Mouse (Mus musculus) forebrain, embryonic 16.5 days (tissue): ENCODE data around the gene Tiam1. TPM values are rescaled to one million over a fixed set of nuclear protein-coding genes. Genes with fewer than 3 reads are reported as not detected.

Experiments
- ATAC-seq: fragments of 200-750 bp; cut with Nextera tagmentation; 2 replicates; pipeline ENCODE4 v1.8.0; 2017; ENCODE audit warnings: mild to moderate bottlenecking, moderate library complexity
- H3K27ac ChIP-seq: fragments of 300-500 bp; sonication (generic); 2 replicates; pipeline ENCODE4 v1.5.1; 2014; ENCODE audit warnings: low read length, control low read depth
- H3K27me3 ChIP-seq: fragments of 300-500 bp; sonication (generic); replicated peaks from 2 replicates; pipeline ENCODE4 v1.6.1; 2014; ENCODE audit warnings: low read length; ENCODE audit not compliant: control insufficient read depth, insufficient read depth
- H3K36me3 ChIP-seq: fragments of 300-500 bp; sonication (generic); 2 replicates; pipeline ENCODE4 v1.6.1; 2014; ENCODE audit not compliant: control insufficient read depth, insufficient read depth
- H3K4me1 ChIP-seq: fragments of 300-500 bp; sonication (generic); replicated peaks from 2 replicates; pipeline ENCODE4 v1.6.1; 2014; ENCODE audit warnings: low read length; ENCODE audit not compliant: control insufficient read depth, insufficient read depth
- H3K4me2 ChIP-seq: fragments of 300-500 bp; sonication (generic); 2 replicates; pipeline ENCODE4 v1.6.1; 2014; ENCODE audit warnings: mild to moderate bottlenecking, low read length, control low read depth
- H3K4me3 ChIP-seq: fragments of 300-500 bp; sonication (generic); replicated peaks from 2 replicates; pipeline ENCODE4 v1.5.1; 2014; ENCODE audit warnings: mild to moderate bottlenecking, low read length, control low read depth
- H3K9ac ChIP-seq: fragments of 300-500 bp; sonication (generic); replicated peaks from 2 replicates; pipeline ENCODE4 v1.6.1; 2014; ENCODE audit warnings: low read depth, low read length, control low read depth
- H3K9me3 ChIP-seq: fragments of 300-500 bp; sonication (generic); 2 replicates; pipeline ENCODE4 v1.6.1; 2016; ENCODE audit warnings: low read length; ENCODE audit not compliant: control insufficient read depth
- WGBS: fragments of 180-500 bp; shearing (Covaris S2); extraction: QIAGEN DNeasy Blood & Tissue Kit; methylation state at CpG from one replicate; pipeline ENCODE4 v1.1.7; 2014; 5-methylcytosine and 5-hydroxymethylcytosine counted together
- polyA plus RNA-seq: library from polyadenylated mRNA; unstranded; fragments of >200 nt; fragmentation: Nextera tagmentation; extraction: Ambion mirVana; gene quantifications from 2 replicates; pipeline ENCODE4 v1.2.1, GENCODE M21; 2015

The Tiam1 gene
- polyA plus RNA-seq, 1 experiment from 2014 or later, result 29.5 TPM

- Histone ChIP-seq H3K27ac (no peak overlapping the region), H3K36me3 (no peaks in the 10 kb centered on the region), H3K4me3 (no peak overlapping the region), H3K4me2 (no peak overlapping the region), H3K27me3 (no peaks in the 10 kb centered on the region), H3K4me1 (peaks cover 6% of the 10 kb centered on the region; the same call in 1 of the 2 replicates), H3K9ac (no peak overlapping the region), H3K9me3 (no peaks in the 10 kb centered on the region)
- WGBS, result 52% methylated on average over 7 of the region's 7 CpGs
- ATAC-seq, result no peak
Measured at GRCm38 (mm10) chr16:89938277-89938676, 205.3 kb downstream of the Tiam1 start.

GRCm38 (mm10) chr16:89936571-89936970, 207.0 kb downstream of the Tiam1 start:
- 69% methylated on average over 6 of the region's 6 CpGs for whole genome bisulfite sequencing

GRCm38 (mm10) chr16:89935398-89935797, 208.2 kb downstream of the Tiam1 start:
- no peak overlapping the region for H3K27ac ChIP-seq
- H3K4me1 ChIP-seq, result peaks cover 6% of the 10 kb centered on the region; the same call in 1 of the 2 replicates
- H3K9me3 ChIP-seq, result no peaks in the 10 kb centered on the region
- H3K36me3 ChIP-seq, result no peaks in the 10 kb centered on the region
- H3K27me3 ChIP-seq, result no peaks in the 10 kb centered on the region
- ATAC-seq, result no peak
- H3K4me3 ChIP-seq, result no peak overlapping the region
- no peak overlapping the region for H3K9ac ChIP-seq
- H3K4me2 ChIP-seq, result no peak overlapping the region
- 89% methylated on average over 12 of the region's 12 CpGs for WGBS

More at GRCm38 (mm10) chr16:89936571-89936970, 207.0 kb downstream of the Tiam1 start:
- Histone ChIP-seq H3K9ac (no peak overlapping the region), H3K9me3 (no peaks in the 10 kb centered on the region), H3K4me1 (peaks cover 6% of the 10 kb centered on the region; the same call in 1 of the 2 replicates), H3K27ac (no peak overlapping the region), H3K27me3 (no peaks in the 10 kb centered on the region), H3K36me3 (no peaks in the 10 kb centered on the region), H3K4me3 (no peak overlapping the region), H3K4me2 (no peak overlapping the region)
- ATAC-seq, result no peak

- Histone ChIP-seq H3K27me3 (no peaks in the 10 kb centered on the region), H3K36me3 (no peaks in the 10 kb centered on the region), H3K9ac (no peak overlapping the region), H3K9me3 (no peaks in the 10 kb centered on the region), H3K4me3 (no peak overlapping the region), H3K4me2 (no peak overlapping the region), H3K4me1 (peaks cover 6% of the 10 kb centered on the region; the same call in 1 of the 2 replicates), H3K27ac (no peak overlapping the region)
- ATAC-seq, result no peak
- WGBS, result 70% methylated on average over 10 of the region's 10 CpGs
Measured at GRCm38 (mm10) chr16:89934616-89935015, 209.0 kb downstream of the Tiam1 start.

GRCm38 (mm10) chr16:89933976-89934375, 209.6 kb downstream of the Tiam1 start:
- WGBS, result 72% methylated on average over 7 of the region's 7 CpGs
- Histone ChIP-seq H3K9ac (no peak overlapping the region), H3K4me2 (no peak overlapping the region), H3K4me1 (peaks cover 6% of the 10 kb centered on the region; the same call in 1 of the 2 replicates), H3K9me3 (no peaks in the 10 kb centered on the region), H3K27me3 (no peaks in the 10 kb centered on the region), H3K27ac (no peak overlapping the region), H3K4me3 (no peak overlapping the region), H3K36me3 (no peaks in the 10 kb centered on the region)
- no peak for ATAC-seq

GRCm38 (mm10) chr16:89928611-89929010, 215.0 kb downstream of the Tiam1 start:
- no peak overlapping the region for H3K27ac ChIP-seq
- no peak overlapping the region for H3K4me2 ChIP-seq
- H3K4me3 ChIP-seq, result no peak overlapping the region
- H3K4me1 ChIP-seq, result peaks cover 15% of the 10 kb centered on the region
- no peak overlapping the region for H3K9ac ChIP-seq
- 87% methylated on average over 7 of the region's 7 CpGs for WGBS
- no peaks in the 10 kb centered on the region for H3K27me3 ChIP-seq
- H3K9me3 ChIP-seq, result no peaks in the 10 kb centered on the region
- H3K36me3 ChIP-seq, result no peaks in the 10 kb centered on the region
- no peak for ATAC-seq

GRCm38 (mm10) chr16:89924249-89924890, 219.2 kb downstream of the Tiam1 start:
- peaks cover 47% of the 10 kb centered on the region for H3K4me1 ChIP-seq
- ATAC-seq, result peak; percentile 55
- peak overlapping the region; percentile 35 for H3K4me2 ChIP-seq
- no peaks in the 10 kb centered on the region for H3K9me3 ChIP-seq
- no peaks in the 10 kb centered on the region for H3K27me3 ChIP-seq
- 21% methylated on average over 14 of the region's 14 CpGs for WGBS
- no peak overlapping the region for H3K27ac ChIP-seq
- no peak overlapping the region for H3K4me3 ChIP-seq
- H3K9ac ChIP-seq, result peak overlapping the region; percentile 25
- H3K36me3 ChIP-seq, result no peaks in the 10 kb centered on the region

GRCm38 (mm10) chr16:89923311-89923710, 220.3 kb downstream of the Tiam1 start:
- Histone ChIP-seq H3K4me1 (peaks cover 47% of the 10 kb centered on the region), H3K4me2 (no peak overlapping the region), H3K36me3 (no peaks in the 10 kb centered on the region), H3K27ac (no peak overlapping the region), H3K9ac (no peak overlapping the region), H3K9me3 (no peaks in the 10 kb centered on the region), H3K4me3 (no peak overlapping the region), H3K27me3 (no peaks in the 10 kb centered on the region)
- 68% methylated on average over 8 of the region's 8 CpGs for WGBS
- no peak for ATAC-seq

- peaks cover 47% of the 10 kb centered on the region for H3K4me1 ChIP-seq
- no peak for ATAC-seq
- H3K4me3 ChIP-seq, result no peak overlapping the region
Measured at GRCm38 (mm10) chr16:89922458-89922857, 221.1 kb downstream of the Tiam1 start.

More at GRCm38 (mm10) chr16:89922458-89922857, 221.1 kb downstream of the Tiam1 start:
- 86% methylated on average over 8 of the region's 8 CpGs for WGBS
- Histone ChIP-seq H3K27ac (no peak overlapping the region), H3K9ac (no peak overlapping the region), H3K36me3 (no peaks in the 10 kb centered on the region), H3K4me2 (no peak overlapping the region), H3K27me3 (no peaks in the 10 kb centered on the region), H3K9me3 (no peaks in the 10 kb centered on the region)
